Mouse (Mus musculus) E14TG2a.4 (cell line): ENCODE results near the gene Rogdi.

Experiments
- CTCF ChIP-seq: conservative IDR thresholded peaks from 2 replicates; pipeline ENCODE4 v1.5.1; 2014; ENCODE audit warnings: low read length
- NANOG ChIP-seq: IDR thresholded peaks from 2 replicates; pipeline ENCODE4 v1.6.1; 2014; ENCODE audit warnings: borderline replicate concordance, low read length, mixed read lengths
- POU5F1 ChIP-seq: IDR thresholded peaks from 2 replicates; pipeline ENCODE4 v1.6.1; 2014; ENCODE audit warnings: low read length, borderline replicate concordance

DNA sequence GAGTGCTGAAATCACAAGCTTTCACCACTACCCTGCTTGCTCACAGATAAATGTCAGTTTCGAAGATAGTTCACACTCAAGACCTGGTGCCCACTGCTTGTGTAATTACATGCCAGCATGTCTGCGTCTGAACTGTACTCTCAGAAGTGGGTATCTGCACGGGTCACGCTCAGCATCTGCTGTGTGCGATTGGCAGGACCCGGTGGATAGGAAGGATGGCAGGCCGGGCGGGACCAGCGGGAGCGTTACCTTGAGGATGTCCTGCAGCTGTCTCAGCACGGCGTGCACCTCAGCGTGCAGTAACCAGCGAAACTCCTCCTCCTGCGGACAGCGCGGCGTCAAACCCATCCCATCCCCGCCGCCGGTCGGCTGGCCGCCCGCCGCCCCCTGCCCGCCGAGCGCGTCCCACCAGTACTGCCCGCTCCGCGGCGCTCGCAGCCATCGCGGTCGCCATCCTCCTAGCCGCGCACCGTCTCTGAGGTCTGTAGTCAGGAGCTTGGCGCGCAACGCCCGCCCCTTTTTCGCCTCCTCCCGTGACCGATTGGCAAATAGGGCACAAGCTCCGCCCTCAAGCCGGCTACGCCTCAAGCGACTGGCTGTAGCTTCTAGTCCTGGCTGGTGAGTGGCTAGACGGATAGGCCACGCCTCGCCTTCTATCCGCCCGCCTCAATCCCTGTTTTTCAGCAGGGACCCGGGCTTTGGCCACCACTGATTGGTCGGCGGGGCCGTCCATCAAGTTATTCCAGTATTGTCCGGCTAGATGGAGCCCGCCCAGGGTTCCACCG lies at the start of gene Rogdi:
- no peak for TF ChIP-seq NANOG
- no peak for TF ChIP-seq CTCF
- TF ChIP-seq POU5F1 = no peak
